Mouse (Mus musculus): ENCODE data around the gene Setd7. TPM values are rescaled to one million over a fixed set of nuclear protein-coding genes. Genes with fewer than 3 reads are reported as not detected.

The Setd7 gene
- polyA plus RNA-seq, 1 experiment from 2014 or later = 1.0 TPM

- H3K27ac ChIP-seq = no peak overlapping the region
- H3K27me3 ChIP-seq (replicated peaks) = no peaks in the 10 kb centered on the region; the same call in 1 of the 2 replicates
- H3K4me1 ChIP-seq = no peaks in the 10 kb centered on the region
- no peaks in the 10 kb centered on the region for H3K9me3 ChIP-seq (replicated peaks)
- no peak overlapping the region for H3K4me2 ChIP-seq
- whole genome bisulfite sequencing (ENCODE audit: insufficient replicate concordance) = 70% methylated on average over 19 of the region's 19 CpGs
- H3K9ac ChIP-seq = no peak overlapping the region
- ATAC-seq = no peak
- no peak overlapping the region for H3K4me3 ChIP-seq
- no peaks in the 10 kb centered on the region for H3K36me3 ChIP-seq
Observed at GRCm38 (mm10) chr3:51505465-51505864, 55.2 kb downstream of the Setd7 start.

GRCm38 (mm10) chr3:51504385-51504952 is 56.2 kb downstream of the Setd7 start:
- Histone ChIP-seq H3K36me3 (no peaks in the 10 kb centered on the region), H3K4me3 (no peak overlapping the region), H3K27me3 (replicated peaks) (no peaks in the 10 kb centered on the region; the same call in 1 of the 2 replicates), H3K9ac (no peak overlapping the region), H3K4me1 (no peaks in the 10 kb centered on the region), H3K4me2 (no peak overlapping the region), H3K9me3 (replicated peaks) (no peaks in the 10 kb centered on the region), H3K27ac (no peak overlapping the region)
- WGBS (ENCODE audit: insufficient replicate concordance) = 73% methylated on average over 11 of the region's 11 CpGs
- no peak for ATAC-seq

- Histone ChIP-seq H3K9ac (no peak overlapping the region), H3K4me1 (0 out of 2 replicates have a peak, but pooled peaks cover 2% of the 10 kb centered on the region), H3K27me3 (replicated peaks) (no peaks in the 10 kb centered on the region; the same call in 1 of the 2 replicates), H3K27ac (no peak overlapping the region), H3K9me3 (replicated peaks) (no peaks in the 10 kb centered on the region), H3K4me2 (no peak overlapping the region), H3K4me3 (no peak overlapping the region), H3K36me3 (0 out of 2 replicates have a peak, but pooled peaks cover 2% of the 10 kb centered on the region)
- WGBS (ENCODE audit: insufficient replicate concordance) = 82% methylated on average over 4 of the region's 4 CpGs
- no peak for ATAC-seq
Observed at GRCm38 (mm10) chr3:51499876-51500275, 60.8 kb downstream of the Setd7 start.

GRCm38 (mm10) chr3:51498659-51499058 is 62.0 kb downstream of the Setd7 start:
- Histone ChIP-seq H3K9ac (no peak overlapping the region), H3K4me2 (no peak overlapping the region), H3K36me3 (peaks cover 9% of the 10 kb centered on the region), H3K27ac (no peak overlapping the region), H3K27me3 (replicated peaks) (no peaks in the 10 kb centered on the region), H3K4me1 (0 out of 2 replicates have a peak, but pooled peaks cover 2% of the 10 kb centered on the region), H3K9me3 (replicated peaks) (no peaks in the 10 kb centered on the region), H3K4me3 (no peak overlapping the region)
- WGBS (ENCODE audit: insufficient replicate concordance) = 60% methylated on average over 5 of the region's 5 CpGs
- no peak for ATAC-seq

- Histone ChIP-seq H3K4me1 (0 out of 2 replicates have a peak, but pooled peaks cover 2% of the 10 kb centered on the region), H3K9me3 (replicated peaks) (no peaks in the 10 kb centered on the region), H3K4me3 (no peak overlapping the region), H3K4me2 (no peak overlapping the region), H3K27ac (no peak overlapping the region), H3K27me3 (replicated peaks) (no peaks in the 10 kb centered on the region), H3K36me3 (peaks cover 15% of the 10 kb centered on the region), H3K9ac (no peak overlapping the region)
- WGBS (ENCODE audit: insufficient replicate concordance) = 81% methylated on average over 1 of the region's 1 CpGs
- no peak for ATAC-seq
Observed at GRCm38 (mm10) chr3:51497978-51498377, 62.7 kb downstream of the Setd7 start.

GRCm38 (mm10) chr3:51495646-51496045 is 65.0 kb downstream of the Setd7 start:
- H3K4me1 ChIP-seq = 0 out of 2 replicates have a peak, but pooled peaks cover 2% of the 10 kb centered on the region

GRCm38 (mm10) chr3:51494466-51494865 is 66.2 kb downstream of the Setd7 start:
- peaks cover 15% of the 10 kb centered on the region for H3K36me3 ChIP-seq
- H3K9me3 ChIP-seq (replicated peaks) = no peaks in the 10 kb centered on the region
- no peak overlapping the region for H3K4me2 ChIP-seq
- no peak overlapping the region for H3K4me3 ChIP-seq
- 73% methylated on average over 2 of the region's 2 CpGs for WGBS (ENCODE audit: insufficient replicate concordance)
- H3K4me1 ChIP-seq = 0 out of 2 replicates have a peak, but pooled peaks cover 2% of the 10 kb centered on the region
- ATAC-seq = no peak
- H3K27me3 ChIP-seq (replicated peaks) = no peaks in the 10 kb centered on the region
- no peak overlapping the region for H3K27ac ChIP-seq
- H3K9ac ChIP-seq = no peak overlapping the region

More at GRCm38 (mm10) chr3:51495646-51496045, 65.0 kb downstream of the Setd7 start:
- Histone ChIP-seq H3K4me2 (no peak overlapping the region), H3K36me3 (peaks cover 15% of the 10 kb centered on the region), H3K27me3 (replicated peaks) (no peaks in the 10 kb centered on the region), H3K9me3 (replicated peaks) (no peaks in the 10 kb centered on the region), H3K4me3 (no peak overlapping the region), H3K27ac (no peak overlapping the region), H3K9ac (no peak overlapping the region)
- ATAC-seq = no peak
- WGBS (ENCODE audit: insufficient replicate concordance) = 77% methylated on average over 9 of the region's 9 CpGs

- Histone ChIP-seq H3K4me3 (no peak overlapping the region), H3K4me1 (0 out of 2 replicates have a peak, but pooled peaks cover 2% of the 10 kb centered on the region), H3K27ac (no peak overlapping the region), H3K9me3 (replicated peaks) (no peaks in the 10 kb centered on the region), H3K27me3 (replicated peaks) (no peaks in the 10 kb centered on the region), H3K9ac (no peak overlapping the region), H3K36me3 (peaks cover 15% of the 10 kb centered on the region), H3K4me2 (no peak overlapping the region)
- no peak for ATAC-seq
- WGBS (ENCODE audit: insufficient replicate concordance) = 83% methylated on average over 13 of the region's 13 CpGs
Observed at GRCm38 (mm10) chr3:51493272-51493838, 67.3 kb downstream of the Setd7 start.

GRCm38 (mm10) chr3:51490088-51490753 is 70.5 kb downstream of the Setd7 start:
- Histone ChIP-seq H3K27me3 (replicated peaks) (no peaks in the 10 kb centered on the region), H3K27ac (no peak overlapping the region), H3K9me3 (replicated peaks) (no peaks in the 10 kb centered on the region), H3K4me2 (no peak overlapping the region), H3K9ac (no peak overlapping the region), H3K4me3 (no peak overlapping the region), H3K4me1 (peaks cover 7% of the 10 kb centered on the region), H3K36me3 (peaks cover 15% of the 10 kb centered on the region)
- 76% methylated on average over 7 of the region's 7 CpGs for WGBS (ENCODE audit: insufficient replicate concordance)
- ATAC-seq = no peak

- no peaks in the 10 kb centered on the region for H3K36me3 ChIP-seq
- peaks cover 27% of the 10 kb centered on the region for H3K4me1 ChIP-seq
- H3K4me2 ChIP-seq = no peak overlapping the region
- H3K9ac ChIP-seq = no peak overlapping the region
- H3K27ac ChIP-seq = no peak overlapping the region
- whole genome bisulfite sequencing (ENCODE audit: insufficient replicate concordance) = 76% methylated on average over 4 of the region's 4 CpGs
- H3K9me3 ChIP-seq (replicated peaks) = no peaks in the 10 kb centered on the region
- no peak for ATAC-seq
- H3K4me3 ChIP-seq = no peak overlapping the region
- no peaks in the 10 kb centered on the region for H3K27me3 ChIP-seq (replicated peaks)
Observed at GRCm38 (mm10) chr3:51486491-51487195, 74.0 kb downstream of the Setd7 start.

- Histone ChIP-seq H3K9me3 (replicated peaks) (no peaks in the 10 kb centered on the region), H3K4me1 (peaks cover 27% of the 10 kb centered on the region), H3K27ac (no peak overlapping the region), H3K4me2 (peak overlapping the region; percentile 96), H3K36me3 (no peaks in the 10 kb centered on the region), H3K4me3 (peak overlapping the region; percentile 79; the same call in 1 of the 2 replicates), H3K27me3 (replicated peaks) (no peaks in the 10 kb centered on the region), H3K9ac (peak overlapping the region; percentile 83; the same call in 1 of the 2 replicates)
- ATAC-seq = no peak
- WGBS (ENCODE audit: insufficient replicate concordance) = 60% methylated on average over 4 of the region's 4 CpGs
Observed at GRCm38 (mm10) chr3:51485347-51485746, 75.3 kb downstream of the Setd7 start.
